Mouse (Mus musculus) spleen, postnatal 0 days (tissue): Measurements from ENCODE around the gene Olfml2b. TPM values are rescaled to one million over a fixed set of nuclear protein-coding genes. Genes with fewer than 3 reads are reported as not detected.

Experiments
- polyA plus RNA-seq: library from polyadenylated mRNA; unstranded; fragments of >200 nt; fragmentation: Nextera tagmentation; extraction: Ambion mirVana; gene quantifications from 2 replicates; pipeline ENCODE4 v1.2.1, GENCODE M21; 2015

Olfml2b gene
- 5.9 and 7.7 TPM in 2 replicates for polyA plus RNA-seq

GRCm38 (mm10) chr1:170644255-170645205, at the start of gene Olfml2b:
Gene Olfml2b (plus strand): TSS chr1:170644532.

Other genes with a start within 250 kb of the Olfml2b start
- gene Nos1ap, start 54.7 kb upstream of the Olfml2b start, polyA plus RNA-seq: 5.7 and 6.7 TPM in 2 replicates
- 5.9 TPM in 2 replicates for gene Atf6, start 223.2 kb downstream of the Olfml2b start, polyA plus RNA-seq
- 1.1 and 1.3 TPM in 2 replicates for gene Gm26620, start 240.5 kb downstream of the Olfml2b start, polyA plus RNA-seq
- 15.3 and 16.8 TPM in 2 replicates for gene Dusp12, start 241.0 kb downstream of the Olfml2b start, polyA plus RNA-seq